Mouse (Mus musculus) heart, postnatal 0 days (tissue): Measurements from ENCODE around the gene Nlrc5. TPM values are rescaled to one million over a fixed set of nuclear protein-coding genes. Genes with fewer than 3 reads are reported as not detected.

ENCODE experiments used
- ATAC-seq: fragments of 200-750 bp; cut with Nextera tagmentation; 2 replicates; pipeline ENCODE4 v1.8.0; 2017; ENCODE audit warnings: low read depth, moderate number of reproducible peaks, moderate library complexity; ENCODE audit not compliant: insufficient read depth
- DNase-seq: peaks from one replicate; pipeline ENCODE4 v3.0.0-alpha.2; 2016; ENCODE audit warnings: low spot score
- H3K27ac ChIP-seq: fragments of 300-500 bp; sonication (generic); 2 replicates; pipeline ENCODE4 v1.5.1; 2014; ENCODE audit warnings: low read depth, mild to moderate bottlenecking
- H3K27me3 ChIP-seq: fragments of 300-500 bp; sonication (generic); 2 replicates; pipeline ENCODE4 v1.6.1; 2014; ENCODE audit warnings: low read length, mixed read lengths; ENCODE audit not compliant: control insufficient read depth, insufficient read depth
- H3K36me3 ChIP-seq: fragments of 300-500 bp; sonication (generic); replicated peaks from 2 replicates; pipeline ENCODE4 v1.6.1; 2014; ENCODE audit warnings: low read length, mixed read lengths; ENCODE audit not compliant: control insufficient read depth, insufficient read depth
- H3K4me1 ChIP-seq: fragments of 300-500 bp; sonication (generic); 2 replicates; pipeline ENCODE4 v1.6.1; 2014; ENCODE audit warnings: antibody characterized with exemption; ENCODE audit not compliant: control insufficient read depth, insufficient read depth
- H3K4me2 ChIP-seq: fragments of 300-500 bp; sonication (generic); 2 replicates; pipeline ENCODE4 v1.6.1; 2014; ENCODE audit warnings: low read depth, mild to moderate bottlenecking, low read length, moderate library complexity
- H3K4me3 ChIP-seq: fragments of 300-500 bp; sonication (generic); 2 replicates; pipeline ENCODE4 v1.5.1; 2014; ENCODE audit warnings: low read depth, low read length
- H3K9ac ChIP-seq: fragments of 300-500 bp; sonication (generic); replicated peaks from 2 replicates; pipeline ENCODE4 v1.6.1; 2014; ENCODE audit warnings: low read depth, low read length, mixed read lengths
- H3K9me3 ChIP-seq: fragments of 300-500 bp; sonication (generic); replicated peaks from 2 replicates; pipeline ENCODE4 v1.6.1; 2016; ENCODE audit warnings: low read length; ENCODE audit not compliant: control insufficient read depth
- CTCF ChIP-seq: IDR thresholded peaks from 2 replicates; pipeline ENCODE4 v1.5.1; 2016; ENCODE audit warnings: antibody characterized with exemption, control low read depth, low read depth
- EP300 ChIP-seq: IDR thresholded peaks from 2 replicates; pipeline ENCODE4 v1.6.1; 2016; ENCODE audit warnings: antibody characterized with exemption, low read depth
- WGBS: fragments of 180-500 bp; shearing (Covaris S2); extraction: QIAGEN DNeasy Blood & Tissue Kit; methylation state at CpG from one replicate; pipeline ENCODE4 v1.1.7; 2014; 5-methylcytosine and 5-hydroxymethylcytosine counted together
- polyA plus RNA-seq: library from polyadenylated mRNA; unstranded; fragments of >200 nt; fragmentation: Nextera tagmentation; extraction: Ambion mirVana; gene quantifications from 2 replicates; pipeline ENCODE4 v1.2.1, GENCODE M21; 2015
- total RNA-seq: library from RNA; depleted of rRNA; stranded (reverse); fragments of >200 nt; gene quantifications from 2 replicates; pipeline ENCODE4 v1.2.3, GENCODE M21; 2014; ENCODE audit warnings: low replicate concordance

Gene Nlrc5
- total and polyA plus RNA-seq, 2 experiments from 2014 or later, result 0.11 to 3.1 TPM

DNA sequence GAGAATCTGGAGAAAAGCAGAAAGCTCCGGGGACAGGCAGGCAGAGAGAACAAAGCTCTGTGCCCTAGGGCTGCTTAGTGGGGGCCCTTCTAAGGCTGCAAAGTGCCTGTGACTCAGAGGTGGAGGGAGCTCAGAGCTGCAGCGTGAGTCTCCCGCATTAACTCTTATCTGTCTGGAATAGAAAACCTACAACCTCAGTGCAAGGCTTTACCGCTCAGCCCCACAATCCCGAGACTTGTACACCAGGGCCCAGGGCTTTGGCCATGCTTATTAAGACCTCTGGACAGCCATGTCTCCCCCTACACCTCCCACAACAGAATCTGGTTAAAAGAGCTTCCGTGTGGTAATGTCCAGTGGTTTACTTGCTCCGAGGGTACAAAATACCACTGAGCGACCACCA lies 97.8 kb downstream of the Nlrc5 start:
- ATAC-seq (no peak), DNase-seq (no peak)
- Histone ChIP-seq H3K4me1 (peaks cover 5% of the 10 kb centered on the region; the same call in 1 of the 2 replicates), H3K27ac (no peak overlapping the region), H3K36me3 (no peaks in the 10 kb centered on the region), H3K4me3 (peak overlapping the region; percentile 62), H3K4me2 (peak overlapping the region; percentile 89; the same call in 1 of the 2 replicates), H3K27me3 (peaks cover 37% of the 10 kb centered on the region), H3K9ac (no peak overlapping the region), H3K9me3 (no peaks in the 10 kb centered on the region)
- TF ChIP-seq EP300 (no peak), CTCF (no peak)
- 10% methylated on average over 8 of the region's 8 CpGs for WGBS

DNA sequence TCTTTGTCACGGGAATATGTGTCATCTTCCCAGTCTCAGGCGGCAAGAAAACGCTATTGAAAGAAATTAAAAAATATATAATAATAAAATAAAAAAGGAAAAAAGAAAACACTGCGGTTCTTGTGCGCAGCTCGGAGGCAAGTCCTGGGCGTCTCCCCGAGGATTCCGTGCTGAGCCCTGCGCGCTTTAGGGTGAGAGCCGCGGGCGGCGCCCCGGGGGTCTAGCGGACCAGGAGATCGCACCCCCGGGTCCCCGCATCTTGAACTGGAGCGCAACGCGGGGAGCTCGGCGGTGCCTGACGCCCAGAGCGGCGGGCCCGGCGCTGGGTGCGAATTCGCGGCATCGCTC lies 98.3 kb downstream of the Nlrc5 start:
- Histone ChIP-seq H3K36me3 (no peaks in the 10 kb centered on the region), H3K27me3 (peaks cover 37% of the 10 kb centered on the region), H3K27ac (no peak overlapping the region), H3K9ac (peak overlapping the region; percentile 56), H3K9me3 (no peaks in the 10 kb centered on the region), H3K4me1 (peaks cover 5% of the 10 kb centered on the region; the same call in 1 of the 2 replicates), H3K4me2 (peak overlapping the region; percentile 89), H3K4me3 (peak overlapping the region; percentile 62)
- no peak for ATAC-seq
- under 1% methylated on average over 32 of the region's 34 CpGs for WGBS
- TF ChIP-seq CTCF, result no peak
- TF ChIP-seq EP300, result no peak
- DNase-seq, result no peak

DNA sequence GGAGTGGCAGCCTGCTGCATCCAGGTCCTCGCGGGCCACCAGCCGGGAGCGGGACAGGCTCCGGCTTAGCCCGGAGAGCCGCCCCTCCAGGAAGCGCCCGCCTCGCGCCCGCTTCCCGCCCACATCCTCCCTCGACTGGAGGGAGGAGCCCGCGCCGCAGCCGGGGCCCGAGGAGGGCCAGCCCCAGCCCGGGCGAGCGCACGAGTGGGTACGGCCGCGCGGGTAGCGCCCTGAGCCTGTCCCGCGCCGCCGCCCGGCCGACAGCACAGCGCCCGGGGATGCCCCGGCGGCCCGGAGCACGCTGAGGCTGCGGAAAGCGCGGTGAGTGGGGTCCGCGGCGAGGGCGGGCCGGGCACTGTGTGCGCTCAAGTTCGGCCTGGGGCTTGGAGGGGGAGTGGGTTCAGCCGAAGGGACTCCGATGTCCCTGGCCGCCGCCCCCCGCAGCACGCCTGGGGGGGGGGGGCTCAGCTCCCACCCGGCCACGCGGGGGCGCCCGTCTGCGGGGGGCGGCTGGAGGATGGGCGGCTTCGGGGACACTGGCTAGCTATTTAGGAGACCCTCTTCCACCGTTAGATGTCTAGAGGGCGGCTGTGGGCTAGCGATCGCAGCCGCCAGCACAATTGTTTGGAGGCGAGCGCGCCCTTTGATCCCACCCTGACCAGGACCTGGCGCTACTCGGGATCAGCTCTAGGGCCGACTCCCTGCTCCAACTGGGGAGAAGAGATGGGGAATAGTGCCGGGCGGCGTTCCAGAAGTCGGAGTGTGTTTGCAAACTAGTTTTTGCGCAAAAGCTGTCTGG lies 98.9 kb downstream of the Nlrc5 start, which contains the start of gene Cpne2:
Cpne2 (plus strand) TSS at position 118 of the 799 bp plus-strand sequence.
- H3K9me3 ChIP-seq, result no peaks in the 10 kb centered on the region
- H3K36me3 ChIP-seq, result no peaks in the 10 kb centered on the region
- 2% methylated on average over 57 of the region's 81 CpGs for WGBS
- TF ChIP-seq EP300 (no peak), CTCF (peak; percentile 8; the same call in 1 of the 2 replicates)
- H3K4me2 ChIP-seq, result peak within 1 kb of the TSS; percentile 89
- peaks cover 37% of the 10 kb centered on the region for H3K27me3 ChIP-seq
- peaks cover 5% of the 10 kb centered on the region; the same call in 1 of the 2 replicates for H3K4me1 ChIP-seq
- ATAC-seq (peak; percentile 81), DNase-seq (peak; percentile 45)
- peak within 1 kb of the TSS; percentile 56 for H3K9ac ChIP-seq
- peak within 1 kb of the TSS; percentile 62 for H3K4me3 ChIP-seq
- no peak within 1 kb of the TSS for H3K27ac ChIP-seq

DNA sequence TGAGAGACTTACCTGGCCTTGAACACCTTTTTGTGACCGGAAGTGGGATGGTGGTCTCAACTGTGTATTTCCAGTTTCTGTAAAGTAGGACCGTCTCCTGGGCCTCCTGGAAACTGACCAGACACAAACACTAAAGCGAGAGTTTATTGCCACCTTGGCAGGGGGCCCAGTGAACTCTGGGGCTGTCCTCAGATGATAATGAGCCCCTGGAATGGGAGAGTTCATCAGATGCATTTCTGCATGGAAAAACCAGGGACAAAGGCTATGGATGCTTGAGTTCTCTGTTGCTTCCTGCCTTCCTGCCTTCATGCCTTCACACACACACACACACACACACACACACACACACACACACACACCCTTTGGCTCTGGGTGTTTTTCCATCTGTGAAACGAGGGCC lies 100.5 kb downstream of the Nlrc5 start:
- H3K27me3 ChIP-seq, result peaks cover 37% of the 10 kb centered on the region
- H3K27ac ChIP-seq, result no peak overlapping the region
- WGBS, result 37% methylated on average over 4 of the region's 4 CpGs
- H3K9ac ChIP-seq, result no peak overlapping the region
- no peak for TF ChIP-seq CTCF
- no peak for TF ChIP-seq EP300
- H3K4me2 ChIP-seq, result no peak overlapping the region
- DNase-seq (no peak), ATAC-seq (no peak)
- H3K4me1 ChIP-seq, result peaks cover 5% of the 10 kb centered on the region; the same call in 1 of the 2 replicates
- H3K36me3 ChIP-seq, result no peaks in the 10 kb centered on the region
- no peak overlapping the region for H3K4me3 ChIP-seq
- no peaks in the 10 kb centered on the region for H3K9me3 ChIP-seq

DNA sequence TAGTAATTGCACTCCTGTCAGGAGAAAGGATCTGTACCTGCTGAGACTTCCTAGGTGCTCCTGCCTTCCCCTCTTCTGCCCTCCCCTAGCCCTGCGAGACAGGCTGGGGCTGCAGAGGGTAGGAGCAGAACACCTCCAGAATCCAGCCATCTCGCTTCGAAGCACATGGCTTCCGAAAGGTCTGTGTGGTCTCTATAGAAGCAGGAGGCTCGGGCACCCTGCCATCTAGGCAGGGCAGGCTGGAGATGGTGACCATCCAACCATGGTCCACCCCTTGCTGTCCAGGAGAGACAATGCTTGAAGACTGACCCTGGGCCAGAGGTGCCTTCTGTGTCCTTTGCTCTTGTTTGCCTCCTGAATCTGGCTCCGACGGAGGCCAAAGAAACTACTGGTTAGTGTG lies 101.5 kb downstream of the Nlrc5 start:
- no peaks in the 10 kb centered on the region for H3K36me3 ChIP-seq
- no peak overlapping the region for H3K27ac ChIP-seq
- no peak overlapping the region for H3K4me2 ChIP-seq
- no peaks in the 10 kb centered on the region for H3K9me3 ChIP-seq
- WGBS, result 71% methylated on average over 7 of the region's 7 CpGs
- no peak for DNase-seq
- TF ChIP-seq CTCF, result no peak
- no peak for TF ChIP-seq EP300
- no peak for ATAC-seq
- H3K4me3 ChIP-seq, result no peak overlapping the region
- peaks cover 8% of the 10 kb centered on the region for H3K4me1 ChIP-seq
- H3K27me3 ChIP-seq, result peaks cover 37% of the 10 kb centered on the region
- no peak overlapping the region for H3K9ac ChIP-seq
